Mouse (Mus musculus) gastrocnemius, adult 2 months (tissue): ENCODE data around the gene Nol3. TPM values are rescaled to one million over a fixed set of nuclear protein-coding genes. Genes with fewer than 3 reads are reported as not detected.

Experiments
- DNase-seq: peaks from one replicate; pipeline ENCODE4 v3.0.0; 2022
- H3K27ac ChIP-seq: fragments of 200-600 bp; 2 replicates; pipeline ENCODE4 v1.8.1; 2022; ENCODE audit warnings: mild to moderate bottlenecking
- H3K4me3 ChIP-seq: fragments of 200-600 bp; 2 replicates; pipeline ENCODE4 v1.8.1; 2022; ENCODE audit warnings: mild to moderate bottlenecking, moderate library complexity
- CTCF ChIP-seq: fragments of 200-600 bp; IDR thresholded peaks from 2 replicates; pipeline ENCODE4 v1.8.1; 2022; ENCODE audit warnings: antibody characterized with exemption, mild to moderate bottlenecking, moderate library complexity
- intact Hi-C: fragments of 180-260 bp; cut with DNase I; formaldehyde crosslinking; loops from one replicate; pipeline ENCODE4 v1.15.1; 2025
- microRNA-seq: library from miRNA; unstranded; fragments of <30 nt; microRNA quantifications from one replicate; pipeline ENCODE4 v1.2.0, GENCODE M21; 2021
- total RNA-seq, 2 experiments: library from RNA; stranded (reverse); gene quantifications; 2 replicates each; pipeline ENCODE4 v1.2.3; 2021

The Nol3 gene
- total RNA-seq, 2 experiments from 2014 or later = 27.9 to 32.4 TPM

DNA sequence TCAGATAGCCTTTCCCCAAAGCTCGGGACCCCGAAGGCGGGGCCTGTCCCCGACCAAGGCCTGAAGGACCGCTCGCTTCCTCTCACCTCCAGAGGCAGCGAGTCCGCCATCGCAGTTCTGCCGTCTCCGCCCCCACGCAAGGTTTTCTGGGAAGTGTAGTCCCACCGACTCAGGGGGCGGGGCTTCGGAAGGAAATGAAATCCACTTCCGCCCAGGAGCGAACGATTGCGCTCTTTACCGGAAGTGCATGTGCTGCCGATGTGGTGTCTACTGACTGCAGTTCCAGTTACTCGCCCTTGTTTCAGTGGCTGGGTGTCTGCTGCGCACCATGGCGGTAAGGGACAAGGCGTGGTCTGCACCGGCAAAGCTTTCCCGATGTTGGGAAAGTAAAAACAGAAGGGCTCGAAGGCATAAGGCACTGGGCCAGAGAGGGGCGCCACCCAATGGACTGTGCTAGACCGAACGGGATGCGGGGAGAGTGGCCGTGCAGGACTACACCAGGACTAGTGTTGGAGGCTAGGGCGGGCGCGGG is 50.3 kb downstream of the Nol3 start, which contains the start of the genes Lrrc29 and Tmem208:
TSS of gene Lrrc29 (minus strand) at position 138 of the 532 bp plus-strand sequence.
TSS of gene Tmem208 (plus strand) at position 214 of the 532 bp plus-strand sequence.
- DNase-seq = peak; percentile 97
- peak within 1 kb of the TSS; percentile 84 for H3K4me3 ChIP-seq
- peak within 1 kb of the TSS; percentile 95 for H3K27ac ChIP-seq
- intact Hi-C loops = loop anchor here (2.0 kb wide), 1 partner anchor 27 kb away; no protein-coding TSS in a partner anchor
- TF ChIP-seq CTCF = peak; percentile 63

DNA sequence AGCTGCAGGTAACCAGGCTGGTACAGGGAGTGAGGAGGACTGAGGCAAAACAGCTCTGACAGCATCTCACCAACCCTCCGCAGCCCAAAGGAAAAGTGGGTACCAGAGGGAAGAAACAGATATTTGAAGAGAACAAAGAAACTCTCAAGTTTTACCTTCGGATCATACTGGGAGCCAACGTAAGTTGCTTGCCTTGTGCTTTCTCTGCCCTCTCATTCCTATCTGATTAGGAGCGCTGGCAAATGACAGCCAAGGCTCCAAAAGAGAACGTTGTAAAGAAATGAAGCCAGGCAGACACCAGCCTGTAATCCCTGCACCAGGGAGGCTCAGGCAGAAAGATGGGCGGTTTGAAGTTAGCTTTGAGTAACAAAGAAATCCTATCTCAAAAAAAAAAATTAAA is 51.0 kb downstream of the Nol3 start:
- intact Hi-C loops = loop anchor here (2.0 kb wide), 1 partner anchor 28 kb away; no protein-coding TSS in a partner anchor

DNA sequence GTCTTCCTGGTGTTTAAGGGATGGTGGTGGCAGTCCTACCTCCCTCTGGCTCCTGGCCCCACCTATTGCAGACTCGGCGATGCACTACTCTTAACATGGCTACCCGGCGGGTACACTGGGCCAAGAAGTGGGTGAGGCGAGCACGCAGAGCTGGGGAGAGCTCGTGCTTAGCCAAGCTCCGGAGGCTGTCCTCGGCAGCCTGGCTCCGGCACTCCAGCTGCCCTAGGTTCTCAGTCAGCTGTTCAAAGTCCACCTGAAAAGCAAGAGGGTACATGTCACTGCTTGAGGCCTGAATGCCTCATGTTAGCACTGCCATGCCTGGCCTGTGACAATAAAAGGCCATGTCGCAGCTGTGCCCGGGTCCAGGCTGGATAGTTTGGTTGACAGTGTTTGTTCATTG is 54.4 kb downstream of the Nol3 start:
- TF ChIP-seq CTCF = no peak
- Histone ChIP-seq H3K27ac (no peak overlapping the region), H3K4me3 (no peak overlapping the region)
- peak; percentile 15 for DNase-seq
- intact Hi-C loops = no loop called here

More for the DNA sequence above, 51.0 kb downstream of the Nol3 start:
- TF ChIP-seq CTCF = no peak
- Histone ChIP-seq H3K4me3 (peak overlapping the region; percentile 84), H3K27ac (peak overlapping the region; percentile 95)
- no peak for DNase-seq

DNA sequence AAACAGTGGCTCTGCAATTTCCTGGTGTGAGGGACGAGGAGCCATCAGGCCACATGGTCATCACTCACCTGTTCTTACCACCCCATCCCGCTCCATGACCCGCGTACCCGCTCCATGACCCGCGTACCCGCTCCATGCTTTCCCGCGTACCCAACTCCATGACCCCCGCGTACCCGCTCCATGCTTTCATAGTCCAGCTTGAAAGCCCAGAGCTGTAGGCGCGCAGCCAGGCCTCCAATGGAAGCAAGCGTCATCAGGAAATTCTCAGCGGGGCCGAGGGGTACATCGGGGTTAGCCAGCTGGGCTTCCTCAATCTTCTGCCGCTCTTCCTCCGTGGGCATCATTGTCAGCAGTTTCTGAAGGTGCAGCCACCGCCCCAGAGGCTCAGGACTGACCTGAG is 55.5 kb downstream of the Nol3 start:
- no peak for TF ChIP-seq CTCF
- DNase-seq = peak; percentile 28
- intact Hi-C loops = no loop called here

More for the DNA sequence above, 55.5 kb downstream of the Nol3 start:
- H3K4me3 ChIP-seq = no peak overlapping the region
- H3K27ac ChIP-seq = no peak overlapping the region

Small RNAs within 50 kb of the gene (microRNA-seq; reads per million reads assigned to microRNA genes)
- not detected for gene Gm27320
- 931 reads per million, percentile 76 among the genes with 10 or more reads in this experiment for gene Mir328

Other genes starting within 250 kb of the Nol3 start
- gene Ces3a, start 227.5 kb upstream of the Nol3 start, total RNA-seq = not detected
- gene Ces3b, start 192.4 kb upstream of the Nol3 start, total RNA-seq = not detected
- gene Ces4a, start 144.3 kb upstream of the Nol3 start, total RNA-seq = not detected
- 10 to 100 TPM; 58.9 to 76.8 TPM for gene Cbfb, start 105.5 kb upstream of the Nol3 start, total RNA-seq
- gene D230025D16Rik, start 51.0 kb upstream of the Nol3 start, total RNA-seq = 10 to 100 TPM; 28.1 to 33.1 TPM
- gene B3gnt9, start 21.0 kb upstream of the Nol3 start, total RNA-seq = 1 to 10 TPM; 1.8 to 3.5 TPM
- 1 to 10 TPM; 2.4 to 2.9 TPM for gene Tradd, start 11.5 kb upstream of the Nol3 start, total RNA-seq
- gene Fbxl8, start 11.5 kb upstream of the Nol3 start, total RNA-seq = 1 to 10 TPM; 1.0 to 1.1 TPM
- 1 to 10 TPM; 6.1 to 8.4 TPM for gene Hsf4, start 6.3 kb upstream of the Nol3 start, total RNA-seq
- under 1 TPM; 0.33 to 0.98 TPM for gene 4931428F04Rik, start 13.7 kb downstream of the Nol3 start, total RNA-seq
- gene Exoc3l, start 20.0 kb downstream of the Nol3 start, total RNA-seq = 1 to 10 TPM in 1 of 2 experiments, under 1 TPM in 1; 0.84 to 2.3 TPM
- 10 to 100 TPM; 26.8 to 29.7 TPM for gene E2f4, start 21.5 kb downstream of the Nol3 start, total RNA-seq
- 1 to 10 TPM; 1.2 to 1.6 TPM for gene Elmo3, start 29.5 kb downstream of the Nol3 start, total RNA-seq
- 1 to 10 TPM in 1 of 2 experiments, under 1 TPM in 1; 0.99 to 1.3 TPM for gene Lrrc29, start 50.1 kb downstream of the Nol3 start, total RNA-seq
- 10 to 100 TPM; 20.1 to 24.6 TPM for gene Tmem208, start 50.2 kb downstream of the Nol3 start, total RNA-seq
- 10 to 100 TPM; 17.5 to 23.4 TPM for gene Fhod1, start 71.8 kb downstream of the Nol3 start, total RNA-seq
- under 1 TPM; 0.45 to 0.92 TPM for gene Slc9a5, start 72.7 kb downstream of the Nol3 start, total RNA-seq
- gene Plekhg4, start 97.1 kb downstream of the Nol3 start, total RNA-seq = not detected
- gene Kctd19, start 137.4 kb downstream of the Nol3 start, total RNA-seq = under 1 TPM in 1 of 2 experiments, not detected in 1; 0.23 TPM
- under 1 TPM; 0.64 to 0.73 TPM for gene Lrrc36, start 137.4 kb downstream of the Nol3 start, total RNA-seq
- gene Tppp3, start 195.4 kb downstream of the Nol3 start, total RNA-seq = 10 to 100 TPM; 52.8 to 53.4 TPM
- gene Zdhhc1, start 220.8 kb downstream of the Nol3 start, total RNA-seq = 10 to 100 TPM in 1 of 2 experiments, 1 to 10 TPM in 1; 9.6 to 11.2 TPM
- not detected for gene Hsd11b2, start 242.6 kb downstream of the Nol3 start, total RNA-seq